Mouse (Mus musculus) ES-E14 (cell line): ENCODE data around the gene Ctsc. TPM values are rescaled to one million over a fixed set of nuclear protein-coding genes. Genes with fewer than 3 reads are reported as not detected.

Experiments
- DNase-seq: peaks from one replicate; pipeline ENCODE4 v3.0.0-alpha.2; 2013; ENCODE audit warnings: low read depth, low spot score
- H3K27ac ChIP-seq: 2 replicates; pipeline ENCODE4 v1.5.1; 2012; ENCODE audit warnings: low read depth, mild to moderate bottlenecking, low read length, moderate library complexity, mixed read lengths; ENCODE audit not compliant: poor library complexity, insufficient read depth, severe bottlenecking
- H3K36me3 ChIP-seq: 2 replicates; pipeline ENCODE4 v1.6.1; 2012; ENCODE audit warnings: mild to moderate bottlenecking, low read length, moderate library complexity, mixed read lengths; ENCODE audit not compliant: control insufficient read depth, poor library complexity, insufficient read depth, severe bottlenecking
- H3K4me1 ChIP-seq, 2 experiments: fragments of 150-350 bp in 1 of 2; sonication (generic) in 1 of 2; 2 replicates each; pipeline ENCODE4 v1.6.1; 2012; ENCODE audit warnings: low read length in 2 of 2, mild to moderate bottlenecking in 1 of 2, mixed read lengths in 1 of 2; ENCODE audit not compliant: control insufficient read depth in 2 of 2, insufficient read depth in 2 of 2, poor library complexity in 1 of 2
- H3K4me3 ChIP-seq, 2 experiments: fragments of 150-350 bp in 1 of 2; sonication (generic) in 1 of 2; 2 replicates each; pipeline ENCODE4 v1.5.1; 2012; ENCODE audit warnings: low read length in 2 of 2, low read depth in 1 of 2, mild to moderate bottlenecking in 1 of 2, mixed read lengths in 1 of 2; ENCODE audit not compliant: insufficient read depth in 1 of 2, poor library complexity in 1 of 2, severe bottlenecking in 1 of 2
- H3K9ac ChIP-seq: 2 replicates; pipeline ENCODE4 v1.6.1; 2012; ENCODE audit warnings: low read depth, mild to moderate bottlenecking, low read length, mixed read lengths; ENCODE audit not compliant: poor library complexity, insufficient read depth, severe bottlenecking
- H3K9me3 ChIP-seq: fragments of 150-350 bp; sonication (generic); 2 replicates; pipeline ENCODE4 v1.6.1; 2012; ENCODE audit warnings: low read depth, mild to moderate bottlenecking, low read length; ENCODE audit not compliant: control insufficient read depth, insufficient read depth
- CHD2 ChIP-seq: IDR thresholded peaks from 2 replicates; pipeline ENCODE4 v1.6.1; 2014; ENCODE audit warnings: mild to moderate bottlenecking, low read depth, low read length, inconsistent platforms
- HCFC1 ChIP-seq: IDR thresholded peaks from 2 replicates; pipeline ENCODE4 v1.6.1; 2012; ENCODE audit warnings: low read length, inconsistent platforms, borderline replicate concordance; ENCODE audit not compliant: insufficient read depth
- MAFK ChIP-seq: IDR thresholded peaks from 2 replicates; pipeline ENCODE4 v1.6.1; 2014; ENCODE audit warnings: mild to moderate bottlenecking, low read depth, low read length, inconsistent platforms; ENCODE audit not compliant: insufficient read depth
- ZC3H11A ChIP-seq: IDR thresholded peaks from 2 replicates; pipeline ENCODE4 v1.6.1; 2012; ENCODE audit warnings: low read depth, mild to moderate bottlenecking, inconsistent platforms, low read length, borderline replicate concordance
- ZNF384 ChIP-seq: IDR thresholded peaks from 2 replicates; pipeline ENCODE4 v1.6.1; 2012; ENCODE audit warnings: low read depth, low read length, inconsistent platforms
- in situ Hi-C, 2 experiments: fragments of 600-800 bp; cut with MboI; formaldehyde crosslinking; loops; one replicate each; pipeline ENCODE4 v1.15.1; 2025; ENCODE audit warnings: low sequenced_read_pairs in 2 of 2, inconsistent platforms in 1 of 2; ENCODE audit not compliant: unreplicated experiment in 2 of 2
- total RNA-seq: library from RNA; depleted of rRNA; stranded (reverse); fragments of 300-350 nt; gene quantifications from 2 replicates; pipeline ENCODE4 v1.2.3, GENCODE M21; 2012

Gene Ctsc
- total RNA-seq, 1 experiment: 18.9 TPM

DNA sequence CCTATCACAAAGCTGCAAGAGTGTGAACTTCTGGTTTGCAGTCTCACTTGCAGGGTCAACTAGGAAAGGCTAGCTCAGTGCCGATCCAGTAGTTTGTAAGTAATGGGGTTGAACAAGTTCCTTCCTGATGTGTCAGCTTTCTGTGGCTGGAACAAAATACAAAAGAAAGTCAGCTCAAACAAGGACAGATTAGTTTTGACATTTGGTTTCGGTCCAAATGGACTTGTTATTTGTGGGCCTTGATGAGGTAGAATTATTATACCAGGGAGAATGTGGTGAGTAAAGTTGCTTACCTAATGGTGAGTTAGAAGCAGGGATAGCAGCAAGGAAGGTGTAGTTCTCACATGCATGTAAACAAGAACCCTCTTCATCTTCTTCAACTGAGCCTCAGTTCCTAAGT is 44.5 kb downstream of the Ctsc start:
- in situ Hi-C loops: no loop called here
- TF ChIP-seq HCFC1 (no peak), CHD2 (no peak), ZNF384 (no peak), MAFK (no peak), ZC3H11A (no peak)

DNA sequence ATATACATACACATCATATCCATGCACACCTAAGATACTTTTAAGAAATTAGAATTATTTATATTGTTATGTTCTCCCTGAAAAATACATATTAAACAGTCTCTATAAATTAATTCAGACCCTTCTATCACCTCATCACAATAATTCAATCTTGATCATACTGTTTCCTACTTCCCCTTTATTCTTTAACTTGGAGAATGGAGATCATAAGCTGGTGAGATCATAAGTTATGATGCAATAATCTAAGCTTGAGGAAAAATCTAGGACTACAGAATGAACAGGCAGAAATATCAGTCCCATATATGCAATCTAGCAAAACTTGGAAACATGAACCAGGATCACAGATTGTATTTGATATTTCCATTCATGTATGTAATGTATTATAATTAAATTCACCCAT is 49.6 kb downstream of the Ctsc start:
- Histone ChIP-seq H3K27ac (no peak overlapping the region), H3K9me3 (no peaks in the 10 kb centered on the region), H3K9ac (no peak overlapping the region), H3K36me3 (no peaks in the 10 kb centered on the region), H3K4me3 (no peak overlapping the region), H3K4me1 (no peaks in the 10 kb centered on the region)
- in situ Hi-C loops: no loop called here
- no peak for TF ChIP-seq HCFC1
- TF ChIP-seq CHD2: no peak
- TF ChIP-seq MAFK: no peak
- TF ChIP-seq ZNF384: no peak
- no peak for TF ChIP-seq ZC3H11A
- no peak for DNase-seq

More for the DNA sequence above, 44.5 kb downstream of the Ctsc start:
- no peak overlapping the region for H3K9ac ChIP-seq
- H3K4me1 ChIP-seq: no peaks in the 10 kb centered on the region
- H3K4me3 ChIP-seq: no peak overlapping the region
- no peaks in the 10 kb centered on the region for H3K9me3 ChIP-seq
- no peaks in the 10 kb centered on the region for H3K36me3 ChIP-seq
- no peak overlapping the region for H3K27ac ChIP-seq
- no peak for DNase-seq

DNA sequence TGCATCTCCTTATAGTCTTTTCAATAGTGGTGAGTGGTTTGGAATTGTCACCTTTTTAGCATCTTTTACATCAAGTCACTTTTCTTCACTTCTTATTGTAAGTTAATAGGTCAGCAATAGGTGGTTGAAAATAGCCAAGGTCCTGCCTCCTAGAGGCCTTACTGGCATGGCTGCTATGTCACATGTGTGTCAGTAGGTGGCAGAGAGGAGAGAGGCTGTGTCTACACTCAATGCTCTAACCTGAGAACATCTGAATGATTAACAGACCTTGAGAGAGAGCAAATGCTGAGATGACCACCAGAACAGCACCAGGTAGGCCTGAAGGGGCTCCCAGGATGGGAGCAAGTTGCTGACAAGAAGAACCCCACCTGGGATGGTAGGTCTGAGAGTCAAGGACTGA is 65.9 kb downstream of the Ctsc start:
- Histone ChIP-seq H3K4me3 (no peak overlapping the region), H3K4me1 (no peaks in the 10 kb centered on the region), H3K36me3 (no peaks in the 10 kb centered on the region), H3K9me3 (no peaks in the 10 kb centered on the region), H3K9ac (no peak overlapping the region), H3K27ac (no peak overlapping the region)
- no peak for TF ChIP-seq HCFC1
- TF ChIP-seq ZNF384: no peak
- 0 out of 2 replicates have a peak, but pooled peaks have one; percentile 9 for TF ChIP-seq ZC3H11A
- in situ Hi-C loops: no loop called here
- DNase-seq: peak; percentile 1

DNA sequence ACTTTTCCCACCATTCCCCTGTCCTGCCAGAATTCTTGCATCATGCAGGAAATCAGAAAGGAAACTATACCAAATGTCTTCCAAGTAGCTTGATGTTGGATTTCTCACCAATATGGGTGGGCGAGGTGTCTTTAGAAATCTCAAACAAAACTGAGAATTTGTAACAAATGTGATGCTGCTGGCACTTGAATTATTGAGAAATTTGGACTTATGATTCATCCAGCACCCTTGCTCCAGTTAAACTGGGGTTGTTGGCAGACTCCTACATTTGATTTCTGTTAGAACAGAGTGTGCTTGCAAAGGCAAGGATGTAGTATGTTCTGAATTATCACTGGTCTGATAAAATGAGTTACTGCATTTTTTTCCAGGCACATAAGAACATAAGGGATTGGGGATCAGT is 68.2 kb downstream of the Ctsc start:
- Histone ChIP-seq H3K4me1 (no peaks in the 10 kb centered on the region), H3K27ac (no peak overlapping the region), H3K4me3 (no peak overlapping the region), H3K9ac (no peak overlapping the region), H3K36me3 (no peaks in the 10 kb centered on the region), H3K9me3 (no peaks in the 10 kb centered on the region)
- TF ChIP-seq MAFK: no peak
- no peak for TF ChIP-seq CHD2
- TF ChIP-seq HCFC1: no peak
- no peak for TF ChIP-seq ZC3H11A
- no peak for TF ChIP-seq ZNF384
- DNase-seq: no peak
- in situ Hi-C loops: no loop called here

DNA sequence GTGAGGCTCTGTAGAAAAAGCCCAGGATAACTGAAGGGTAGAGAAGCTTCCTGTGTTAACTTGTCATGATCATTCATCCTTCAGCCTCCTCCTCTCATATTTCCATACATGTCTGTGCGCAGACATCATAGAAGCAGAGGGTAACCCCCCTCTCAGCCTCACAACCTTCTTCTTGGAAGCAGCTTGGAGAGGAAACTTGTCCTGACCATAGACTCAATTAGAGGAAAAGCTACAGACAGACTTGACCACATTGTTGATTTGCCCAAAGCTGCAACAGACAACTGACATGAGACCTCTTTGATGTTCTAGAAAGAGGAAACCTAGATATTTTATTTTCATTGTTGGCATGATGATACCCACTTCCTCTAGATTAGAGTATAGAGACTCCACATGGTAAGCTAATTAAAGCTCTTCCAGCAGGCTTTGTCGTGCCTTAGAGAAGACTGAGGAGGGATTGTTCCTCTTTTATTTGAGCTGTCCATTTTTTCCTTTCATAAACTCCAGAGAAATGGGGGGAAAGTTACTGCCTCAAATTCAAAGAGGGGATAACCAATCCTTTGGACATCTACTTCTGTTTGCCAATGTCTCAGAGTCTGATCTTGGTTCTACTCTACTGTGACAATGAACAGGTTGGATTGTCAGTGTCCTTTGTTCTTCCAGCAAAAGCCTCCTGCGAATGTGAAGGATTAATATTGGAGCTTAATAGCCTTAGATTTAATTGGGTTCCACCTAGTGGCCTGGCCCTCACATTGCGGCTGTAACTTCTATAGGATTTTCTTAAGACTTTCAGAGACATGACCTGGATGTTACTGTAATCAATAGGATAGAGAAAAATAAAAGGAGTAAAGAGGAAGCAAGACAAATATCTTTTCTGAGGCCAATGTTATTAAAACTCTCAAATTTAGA is 79.2 kb downstream of the Ctsc start:
- H3K4me3 ChIP-seq: no peak overlapping the region
- H3K9ac ChIP-seq: no peak overlapping the region
- in situ Hi-C loops: no loop called here
- no peak overlapping the region for H3K27ac ChIP-seq
- DNase-seq: peak; percentile 20
- no peaks in the 10 kb centered on the region for H3K36me3 ChIP-seq
- no peak for TF ChIP-seq HCFC1
- TF ChIP-seq ZC3H11A: peak; percentile 22; the same call in 1 of the 2 replicates
- no peaks in the 10 kb centered on the region for H3K9me3 ChIP-seq
- no peaks in the 10 kb centered on the region for H3K4me1 ChIP-seq
